Mouse (Mus musculus) adrenal gland, postnatal 4 days (tissue): Measurements from ENCODE around the gene Olfr71. TPM values are rescaled to one million over a fixed set of nuclear protein-coding genes. Genes with fewer than 3 reads are reported as not detected.

ENCODE experiments used
- DNase-seq, 2 experiments: peaks; one replicate each; pipeline ENCODE4 v3.0.0; 2021 to 2022; ENCODE audit warnings: low spot score in 2 of 2, mixed read lengths in 2 of 2
- long read RNA-seq, 2 experiments: library from polyadenylated mRNA; stranded (forward); transcript quantifications; one replicate each; pipeline ENCODE4 v2.0.0; 2021
- total RNA-seq, 2 experiments: library from RNA; stranded (reverse); gene quantifications; 2 replicates each; pipeline ENCODE4 v1.2.3; 2021

The Olfr71 gene
- total RNA-seq, result not detected
- long read RNA-seq, experiment 1, result 0 reads
- long read RNA-seq, experiment 2, result 0 reads

DNA sequence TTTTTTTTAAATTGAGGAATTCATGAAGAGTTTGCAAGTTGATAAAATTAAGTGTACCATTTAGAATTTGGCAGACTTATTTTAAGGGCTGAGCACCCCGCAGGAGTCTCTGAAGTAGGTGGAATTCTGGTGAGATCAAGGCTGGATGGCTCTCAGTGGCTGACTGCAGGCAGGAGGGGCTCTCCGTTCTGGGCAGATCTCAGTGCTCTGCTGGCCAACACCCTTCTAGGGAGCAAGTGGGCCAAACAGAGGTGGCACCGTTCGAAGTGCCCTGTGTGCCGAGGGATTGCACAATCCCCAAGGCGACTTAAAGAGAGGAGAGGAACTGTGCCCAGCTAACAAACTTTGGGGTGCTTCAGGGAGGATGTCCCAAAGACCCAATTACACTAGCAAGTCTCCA, at the start of gene Olfr71:
Gene Olfr71 (minus strand): TSS at position 387 of the 400 bp plus-strand sequence.
- no peak for DNase-seq

GRCm38 (mm10) chr4:43757213-43757612, 47.2 kb upstream of the Olfr71 start:
- DNase-seq, result no peak

GRCm38 (mm10) chr4:43745187-43745586, 35.1 kb upstream of the Olfr71 start:
- DNase-seq, result no peak

DNA sequence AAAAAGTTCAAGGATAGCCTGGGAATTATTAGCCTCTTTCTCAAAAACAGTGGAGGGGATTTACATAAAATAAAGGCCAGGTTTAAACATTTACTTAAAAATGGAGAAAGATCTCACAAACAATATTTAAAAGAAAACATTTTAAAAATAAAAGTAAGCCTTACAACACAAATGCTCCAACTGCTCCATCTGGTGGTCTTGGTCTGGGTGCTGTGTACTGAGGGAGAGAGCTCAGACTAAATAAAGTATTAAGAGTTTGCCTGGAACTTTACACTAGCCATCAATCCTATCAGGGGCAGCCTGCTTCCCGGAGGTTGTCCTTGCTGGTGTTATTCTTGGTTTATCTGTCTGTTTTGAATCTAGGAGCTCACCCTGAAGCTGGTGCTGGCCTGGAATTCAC, 33.0 kb upstream of the Olfr71 start:
- DNase-seq, result no peak

DNA sequence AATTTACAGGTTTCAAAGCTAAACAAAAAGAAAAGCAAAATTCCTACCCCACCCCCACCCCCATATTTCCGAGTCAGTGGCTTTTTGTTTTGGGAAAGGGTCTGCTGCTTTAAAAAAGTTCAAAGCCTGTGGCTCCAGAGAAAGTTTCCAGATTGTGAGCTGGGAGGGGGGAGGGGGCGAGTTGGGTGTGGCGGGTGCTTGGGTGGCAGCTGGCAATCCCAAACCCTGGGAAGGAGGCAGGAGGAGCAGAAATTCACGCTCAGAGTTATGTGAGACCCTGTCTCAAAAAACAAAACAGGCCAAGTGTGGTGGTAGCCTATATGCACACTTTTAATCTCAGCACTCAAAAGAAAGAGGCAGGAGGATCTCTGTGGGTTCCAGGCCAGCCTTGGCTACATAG, 32.6 kb upstream of the Olfr71 start:
- no peak for DNase-seq

- DNase-seq, result no peak
These were observed 31.5 kb upstream of the Olfr71 start for GRCm38 (mm10) chr4:43741526-43741925.

DNA sequence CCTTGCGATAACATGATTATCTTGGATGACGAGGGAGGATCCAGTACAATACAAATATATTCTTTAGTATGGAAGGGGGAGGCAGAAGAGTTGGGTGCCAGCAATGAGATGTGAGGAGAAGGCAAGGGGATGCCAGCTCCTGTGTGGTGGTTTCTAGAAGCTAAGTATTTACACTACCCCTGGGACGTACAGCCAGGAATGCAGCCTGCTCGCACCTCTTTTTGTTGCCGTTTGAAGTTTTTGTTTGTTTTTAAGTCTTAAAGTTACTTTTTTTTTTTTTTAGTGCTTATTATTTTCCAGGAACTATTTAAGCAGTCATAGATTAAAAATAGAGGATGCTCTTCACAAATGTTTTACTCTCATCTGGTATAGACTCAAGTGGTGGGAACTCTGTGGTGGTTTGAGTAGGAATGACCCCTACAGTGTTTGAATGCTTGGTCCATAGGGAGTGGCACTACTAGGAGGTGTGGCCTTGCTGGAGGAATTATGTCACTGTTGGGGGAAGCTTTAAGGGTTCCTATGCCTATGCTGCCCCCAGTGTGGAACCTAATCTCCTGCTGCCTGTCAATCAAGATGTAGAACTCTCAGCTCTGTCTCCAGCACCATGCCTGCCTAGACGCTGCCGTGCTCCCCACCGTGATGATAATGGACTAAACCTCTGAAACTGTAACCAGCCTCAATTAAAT, 29.1 kb upstream of the Olfr71 start:
- no peak for DNase-seq

- no peak for DNase-seq
These were observed 27.1 kb upstream of the Olfr71 start for GRCm38 (mm10) chr4:43737144-43737543.

- no peak for DNase-seq
These were observed 23.1 kb upstream of the Olfr71 start for GRCm38 (mm10) chr4:43733186-43733585.

- DNase-seq, result no peak
These were observed 22.1 kb upstream of the Olfr71 start for GRCm38 (mm10) chr4:43732171-43732570.

DNA sequence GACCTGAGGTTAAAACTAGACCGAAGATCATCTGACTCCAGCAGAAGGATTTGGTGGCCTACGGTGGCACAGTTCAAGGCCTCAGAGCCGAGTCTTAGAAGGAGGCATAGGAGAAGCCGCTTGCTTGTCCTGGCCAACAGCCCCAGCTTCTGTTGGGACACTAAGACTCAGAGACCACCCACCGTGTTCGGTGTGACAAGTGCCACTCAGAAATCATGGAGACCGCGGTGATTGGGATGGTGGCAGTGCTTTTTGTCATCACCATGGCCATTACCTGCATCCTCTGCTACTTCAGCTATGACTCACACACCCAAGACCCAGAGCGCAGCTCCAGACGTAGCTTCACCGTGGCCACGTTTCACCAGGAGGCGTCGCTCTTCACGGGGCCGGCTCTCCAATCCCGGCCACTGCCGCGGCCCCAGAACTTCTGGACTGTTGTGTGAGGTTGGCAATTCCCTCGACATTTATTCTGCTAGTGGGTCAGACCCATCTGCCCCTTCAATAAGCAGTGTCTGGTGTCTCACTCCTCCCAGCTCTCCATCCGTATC, 20.8 kb upstream of the Olfr71 start:
- no peak for DNase-seq

- DNase-seq, result no peak
These were observed 19.9 kb upstream of the Olfr71 start, which contains the start of gene Spaar for GRCm38 (mm10) chr4:43729794-43730550. TSS of gene Spaar (plus strand) at chr4:43730034.

- no peak for DNase-seq
These were observed 19.1 kb upstream of the Olfr71 start for GRCm38 (mm10) chr4:43729126-43729525.

GRCm38 (mm10) chr4:43728576-43728954, 18.5 kb upstream of the Olfr71 start:
- peak in 1 of 2 experiments; percentile 34 for DNase-seq

GRCm38 (mm10) chr4:43727718-43728575, 17.9 kb upstream of the Olfr71 start:
- no peak for DNase-seq

DNA sequence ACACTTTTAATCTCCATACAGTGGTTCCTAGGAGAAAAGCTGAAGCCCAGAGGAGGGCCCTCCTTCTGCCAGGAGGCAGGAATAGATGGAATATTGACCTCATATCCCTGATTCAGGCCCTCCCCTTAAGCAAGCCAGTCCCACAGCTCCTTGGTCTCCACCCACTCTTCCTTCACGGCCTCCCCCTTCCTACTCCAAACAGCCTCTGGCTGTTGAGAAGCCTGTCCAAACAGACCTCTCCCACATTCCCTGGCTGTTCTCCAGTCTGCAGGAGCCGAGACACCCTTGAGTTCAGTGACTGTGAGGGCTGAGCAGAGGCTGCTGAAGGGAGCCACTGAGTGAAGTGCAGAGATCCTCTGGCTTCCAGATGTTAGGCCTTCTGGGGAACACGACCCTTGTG, 16.9 kb upstream of the Olfr71 start, which contains the start of gene Hrct1:
Gene Hrct1 (plus strand): TSS at position 194 of the 400 bp plus-strand sequence.
- DNase-seq, result peak in 1 of 2 experiments; percentile 36

- no peak for DNase-seq
These were observed 16.4 kb upstream of the Olfr71 start for GRCm38 (mm10) chr4:43726228-43726993.

GRCm38 (mm10) chr4:43724764-43725163, 14.7 kb upstream of the Olfr71 start:
- no peak for DNase-seq

DNA sequence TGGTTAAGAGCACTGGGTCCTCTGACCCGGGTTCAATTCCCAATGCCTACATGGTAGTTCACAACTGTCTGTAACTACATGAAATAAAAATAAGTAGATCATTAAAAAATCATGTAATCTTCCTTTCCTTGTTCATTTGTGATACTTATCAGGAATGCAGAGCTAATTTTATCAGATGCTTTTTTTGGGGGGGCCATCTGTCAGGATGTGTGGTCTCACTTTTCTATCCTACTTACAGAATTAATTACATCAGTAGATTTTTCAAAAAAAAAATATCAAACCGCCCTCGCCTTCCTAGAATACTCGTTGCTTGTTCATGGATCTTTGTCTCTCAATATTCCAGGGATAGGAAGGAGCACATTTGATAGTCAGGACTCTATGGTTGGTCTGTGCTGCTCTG, 12.1 kb upstream of the Olfr71 start:
- no peak for DNase-seq

DNA sequence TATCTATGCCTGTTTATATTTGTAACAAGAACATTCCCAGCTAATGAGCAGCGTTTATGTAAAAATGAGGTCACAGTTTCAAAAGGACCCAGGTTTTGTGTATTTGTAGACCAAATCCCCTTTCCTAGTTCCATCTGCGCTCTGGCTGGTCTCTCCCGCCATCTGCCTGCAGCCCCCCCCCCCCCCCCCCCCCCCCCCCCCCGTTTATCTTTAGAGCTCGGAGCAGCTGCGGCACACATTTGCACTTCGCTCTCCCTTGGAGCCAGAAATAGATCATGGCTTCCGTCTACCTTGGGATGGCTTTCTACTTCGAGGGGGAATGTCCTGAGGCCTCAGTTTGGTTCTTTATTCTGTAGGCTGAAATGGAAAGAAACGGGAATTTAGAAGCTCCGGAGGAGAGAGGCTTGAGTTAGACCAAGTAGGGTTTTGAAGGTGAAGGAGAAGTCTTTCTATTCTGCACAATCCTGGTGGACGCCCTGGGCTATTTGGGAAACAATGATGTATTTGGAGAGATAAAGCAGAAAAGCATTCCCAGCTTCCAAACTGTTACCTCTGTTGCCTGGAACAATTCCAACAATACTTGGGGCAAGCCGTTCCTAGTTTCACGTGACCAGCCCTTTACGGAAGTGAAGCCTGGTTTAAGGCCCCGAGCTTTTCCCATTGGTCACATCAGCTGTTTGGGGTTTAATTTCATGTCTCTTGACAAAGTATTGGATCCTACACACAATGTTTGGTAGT, 10.6 kb upstream of the Olfr71 start:
- no peak for DNase-seq
